Mouse (Mus musculus) monocyte, adult 59 days (primary cell): ENCODE data around the gene Serpinb12. TPM values are rescaled to one million over a fixed set of nuclear protein-coding genes. Genes with fewer than 3 reads are reported as not detected.

Experiments used
- total RNA-seq, 2 experiments: library from RNA; stranded (reverse); gene quantifications; one replicate each; pipeline ENCODE4 v1.2.4; 2023

Serpinb12 gene
- total RNA-seq = under 1 TPM in 1 of 2 experiments, not detected in 1; 0.39 TPM

DNA sequence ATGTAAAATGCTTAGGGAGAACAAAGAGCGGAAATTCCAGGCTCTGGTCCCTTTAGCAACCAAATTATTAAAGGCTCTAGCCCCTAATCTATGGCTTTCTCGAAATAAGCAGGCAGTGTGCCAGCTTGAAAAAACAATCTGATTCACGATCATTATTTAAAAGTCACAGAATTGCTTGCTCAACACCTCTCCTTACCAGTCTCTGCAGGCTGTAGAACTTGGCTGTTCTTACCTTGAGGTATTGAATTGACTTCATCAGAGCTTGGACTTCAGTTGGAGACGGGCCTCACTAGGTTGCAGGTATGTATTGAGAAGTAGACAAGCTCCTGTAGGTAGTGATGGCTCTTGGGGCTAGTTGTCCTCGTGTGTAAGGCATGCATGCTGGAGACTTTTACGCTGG lies at the start of gene Serpinb12:
Serpinb12 (plus strand) TSS at position 185 of the 400 bp plus-strand sequence.

DNA sequence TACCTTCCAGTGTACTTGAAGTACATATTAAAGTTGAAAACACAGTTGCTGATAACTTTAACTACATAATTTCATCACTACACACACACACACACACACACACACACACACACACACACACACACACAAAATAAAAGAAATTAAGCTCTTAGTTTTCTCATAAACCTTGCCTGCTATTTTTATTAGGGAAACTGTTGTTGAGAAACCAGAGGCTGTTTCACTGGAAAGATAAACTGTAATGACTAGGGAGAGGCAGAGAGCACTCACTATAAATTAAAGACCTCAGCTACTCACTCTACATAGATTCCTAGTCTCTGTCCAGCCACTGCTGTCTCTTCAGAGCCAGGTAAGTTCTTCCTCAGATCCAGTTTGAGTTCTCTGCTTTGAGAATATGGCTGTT lies 46.4 kb downstream of the Serpinb12 start, which contains the start of gene Serpinb13:
Serpinb13 (plus strand) TSS at position 301 of the 400 bp plus-strand sequence.

Other genes with a start within 250 kb of the Serpinb12 start
- 10 to 100 TPM; 25.6 to 32.5 TPM for gene Bcl2, start 220.2 kb upstream of the Serpinb12 start, total RNA-seq
- gene Kdsr, start 174.7 kb upstream of the Serpinb12 start, total RNA-seq = 10 to 100 TPM; 15.2 to 16.0 TPM
- gene Vps4b, start 137.7 kb upstream of the Serpinb12 start, total RNA-seq = 100 to 1,000 TPM; 131 to 148 TPM
- not detected for gene Serpinb5, start 73.3 kb upstream of the Serpinb12 start, total RNA-seq
- not detected for gene Serpinb13, start 46.5 kb downstream of the Serpinb12 start, total RNA-seq
- not detected for gene Serpinb3a, start 117.9 kb downstream of the Serpinb12 start, total RNA-seq
- not detected for gene Serpinb3d, start 149.1 kb downstream of the Serpinb12 start, total RNA-seq